Mouse (Mus musculus) bone marrow, adult 2 months (tissue): ENCODE results near the gene Eps15l1.

Experiments used
- CTCF ChIP-seq: fragments of 200-500 bp; IDR thresholded peaks from 2 replicates; pipeline ENCODE4 v1.5.1; 2011; ENCODE audit warnings: low read length, control low read depth; ENCODE audit not compliant: control insufficient read depth, insufficient read depth
- POLR2A ChIP-seq: fragments of 200-500 bp; IDR thresholded peaks from 2 replicates; pipeline ENCODE4 v1.6.1; 2011; ENCODE audit warnings: low read depth, mild to moderate bottlenecking, control low read depth, low read length, borderline replicate concordance; ENCODE audit not compliant: control insufficient read depth

- no peak for TF ChIP-seq CTCF
- peak; percentile 42; the same call in 1 of the 2 replicates for TF ChIP-seq POLR2A
Measured at GRCm38 (mm10) chr8:72443338-72443993, 22.2 kb upstream of the Eps15l1 start, which contains the start of the genes Calr3 and 1700030K09Rik.
